Mouse (Mus musculus) c-Kit-positive CD71-positive TER-119-positive erythroid progenitor cells, embryonic 14.5 days (primary cell): ENCODE measurements around the gene P3h2.

Experiments
- DNase-seq: peaks from one replicate; pipeline ENCODE4 v3.0.0-alpha.2; 2013; ENCODE audit warnings: low spot score

The P3h2 gene

GRCm38 (mm10) chr16:26105115-26105974, at the start of gene P3h2:
P3h2 (minus strand) TSS chr16:26105784.
- DNase-seq: no peak

- DNase-seq: no peak
These were observed 46.7 kb upstream of the P3h2 start for GRCm38 (mm10) chr16:26152258-26152657.

- no peak for DNase-seq
These were observed 45.4 kb upstream of the P3h2 start for GRCm38 (mm10) chr16:26150943-26151342.

GRCm38 (mm10) chr16:26146853-26147252, 41.3 kb upstream of the P3h2 start:
- no peak for DNase-seq

GRCm38 (mm10) chr16:26131126-26131525, 25.5 kb upstream of the P3h2 start:
- no peak for DNase-seq

GRCm38 (mm10) chr16:26106618-26107017, 1.0 kb upstream of the P3h2 start:
- DNase-seq: no peak

- DNase-seq: no peak
These were observed 545 bp upstream of the P3h2 start for GRCm38 (mm10) chr16:26106041-26106617.

GRCm38 (mm10) chr16:26104274-26104673, 1.3 kb downstream of the P3h2 start:
- no peak for DNase-seq

GRCm38 (mm10) chr16:26102856-26103255, 2.7 kb downstream of the P3h2 start:
- DNase-seq: no peak

GRCm38 (mm10) chr16:26100167-26100566, 5.4 kb downstream of the P3h2 start:
- no peak for DNase-seq

GRCm38 (mm10) chr16:26095696-26096284, 9.8 kb downstream of the P3h2 start:
- no peak for DNase-seq

- no peak for DNase-seq
These were observed 11.7 kb downstream of the P3h2 start for GRCm38 (mm10) chr16:26093888-26094287.

- no peak for DNase-seq
These were observed 16.6 kb downstream of the P3h2 start for GRCm38 (mm10) chr16:26088976-26089375.

GRCm38 (mm10) chr16:26088240-26088639, 17.3 kb downstream of the P3h2 start:
- no peak for DNase-seq

- no peak for DNase-seq
These were observed 18.6 kb downstream of the P3h2 start for GRCm38 (mm10) chr16:26086955-26087354.

- no peak for DNase-seq
These were observed 20.4 kb downstream of the P3h2 start for GRCm38 (mm10) chr16:26085160-26085559.

- no peak for DNase-seq
These were observed 22.8 kb downstream of the P3h2 start for GRCm38 (mm10) chr16:26082831-26083230.

GRCm38 (mm10) chr16:26082391-26082790, 23.2 kb downstream of the P3h2 start:
- DNase-seq: no peak

GRCm38 (mm10) chr16:26078923-26079351, 26.6 kb downstream of the P3h2 start:
- no peak for DNase-seq

- DNase-seq: no peak
These were observed 27.5 kb downstream of the P3h2 start for GRCm38 (mm10) chr16:26078100-26078422.

- no peak for DNase-seq
These were observed 28.1 kb downstream of the P3h2 start for GRCm38 (mm10) chr16:26077246-26078099.

- no peak for DNase-seq
These were observed 30.5 kb downstream of the P3h2 start for GRCm38 (mm10) chr16:26075063-26075462.
